Mouse (Mus musculus) embryo, embryonic 9.5 days (tissue): ENCODE results near the gene Aak1.
A peak's percentile ranks its signal among the peaks of the same experiment; 100 is the strongest.
"Not testable (repeated sequence)": the region's sequence is repeated elsewhere in the genome, so short reads cannot be mapped to it uniquely, and the experiment has no call there.

Experiments
- DNase-seq: peaks from one replicate; pipeline ENCODE4 v3.0.0-alpha.2; 2017; ENCODE audit errors: extremely low spot score

Gene Aak1

GRCm38 (mm10) chr6:87018874-87019273, 169.6 kb downstream of the Aak1 start:
- DNase-seq = no peak

DNA sequence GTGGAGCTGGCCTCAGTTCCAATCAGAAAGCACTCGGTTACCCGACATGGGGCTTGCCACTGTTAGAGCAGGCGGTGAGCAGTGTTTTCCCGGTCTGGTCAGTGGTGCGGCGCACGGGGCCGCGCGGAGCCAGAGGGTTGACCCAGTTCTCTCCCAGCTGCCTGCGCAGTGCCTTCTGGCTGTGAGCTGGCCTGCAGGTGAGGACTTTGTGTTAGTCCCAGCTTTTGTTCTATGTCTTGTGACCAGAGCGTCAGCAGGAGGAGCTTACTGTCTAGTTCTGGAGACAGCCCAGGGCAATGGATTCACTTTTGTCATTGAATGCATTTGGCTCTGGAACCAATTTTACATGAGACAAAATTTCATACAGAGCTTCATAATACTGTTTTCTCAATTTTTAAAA, 172.5 kb downstream of the Aak1 start:
- DNase-seq = no peak

- DNase-seq = no peak
These were observed 177.7 kb downstream of the Aak1 start for GRCm38 (mm10) chr6:87026980-87027379.

- no peak for DNase-seq
These were observed 179.6 kb downstream of the Aak1 start for GRCm38 (mm10) chr6:87028881-87029280.

DNA sequence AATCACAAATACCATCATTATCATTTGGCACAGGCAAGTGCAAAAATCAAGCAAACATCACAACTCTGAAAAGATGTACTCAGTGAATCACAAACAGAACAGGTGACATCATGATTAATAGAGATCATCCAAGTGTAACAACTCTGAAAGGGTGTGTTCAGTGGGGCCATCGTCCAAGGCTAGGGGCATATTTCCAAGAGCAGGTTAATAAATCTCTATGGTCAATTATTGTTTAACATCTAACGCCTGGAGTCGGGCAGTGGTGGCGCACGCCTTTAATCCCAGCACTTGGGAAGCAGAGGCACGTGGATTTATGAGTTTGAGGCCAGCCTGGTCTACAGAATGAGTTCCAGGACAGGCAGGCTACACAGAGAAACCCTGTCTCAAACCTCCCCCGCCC, 182.0 kb downstream of the Aak1 start:
- DNase-seq = not testable (repeated sequence)

- DNase-seq = no peak
These were observed 183.1 kb downstream of the Aak1 start for GRCm38 (mm10) chr6:87032401-87032800.

DNA sequence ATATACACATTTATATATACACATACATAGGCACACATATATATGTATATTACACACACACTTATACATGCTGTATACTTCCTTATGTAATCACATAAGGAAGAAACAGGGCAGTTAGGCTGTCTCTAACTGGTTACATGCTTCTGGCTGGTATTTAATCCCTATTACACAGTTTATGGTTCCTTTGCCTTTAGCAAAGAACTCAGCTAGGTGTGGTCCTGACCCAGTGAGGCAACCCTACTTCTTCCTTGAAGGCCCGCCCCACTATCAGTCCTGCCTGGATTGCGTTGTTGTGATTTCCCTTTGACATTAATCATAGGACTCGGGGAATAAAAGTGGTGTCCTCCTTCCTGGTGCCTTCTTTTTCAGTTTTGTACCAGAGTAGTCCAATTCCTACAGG, 185.1 kb downstream of the Aak1 start:
- DNase-seq = no peak

- no peak for DNase-seq
These were observed 188.7 kb downstream of the Aak1 start for GRCm38 (mm10) chr6:87037826-87038620.

DNA sequence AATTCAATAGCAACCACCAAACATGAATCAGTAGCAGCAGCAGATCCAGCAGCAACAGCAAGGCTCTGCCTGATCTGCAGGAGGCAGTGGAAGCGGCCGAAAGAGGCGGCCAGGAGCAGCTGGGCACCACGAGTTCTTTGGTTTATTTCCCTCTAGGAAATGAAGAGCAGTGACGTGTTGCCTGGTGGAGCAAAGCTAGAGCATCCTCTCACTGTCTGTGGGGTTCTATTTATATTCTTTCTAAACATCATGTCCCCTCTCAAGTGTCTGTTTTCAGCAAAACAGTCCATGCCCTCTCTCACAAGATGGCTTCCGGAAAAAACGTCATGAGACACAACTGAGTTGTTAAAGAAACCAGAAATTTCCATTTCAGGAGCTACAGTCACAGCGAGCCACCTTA, 189.8 kb downstream of the Aak1 start:
- no peak for DNase-seq

DNA sequence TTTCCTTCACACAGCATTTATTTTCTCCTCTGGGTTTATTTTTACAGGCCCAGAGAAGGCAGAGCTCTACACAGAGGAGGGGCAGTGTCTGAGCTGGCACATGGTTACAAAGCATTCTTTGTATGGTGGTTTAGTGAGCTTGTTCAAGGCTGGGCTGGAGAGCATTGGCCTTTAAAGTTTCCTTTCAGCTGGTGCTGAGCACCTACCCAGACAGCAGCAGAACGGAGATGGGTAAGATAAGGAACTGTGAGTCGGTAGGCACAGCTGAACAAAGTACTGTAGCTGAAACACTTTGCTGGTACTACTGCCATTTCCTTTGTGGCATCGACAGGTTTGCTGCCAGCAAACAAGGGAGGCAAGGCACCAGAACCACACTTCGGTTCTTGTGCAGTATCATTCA, 191.7 kb downstream of the Aak1 start:
- DNase-seq = no peak

GRCm38 (mm10) chr6:87041431-87041830, 192.1 kb downstream of the Aak1 start:
- DNase-seq = no peak

DNA sequence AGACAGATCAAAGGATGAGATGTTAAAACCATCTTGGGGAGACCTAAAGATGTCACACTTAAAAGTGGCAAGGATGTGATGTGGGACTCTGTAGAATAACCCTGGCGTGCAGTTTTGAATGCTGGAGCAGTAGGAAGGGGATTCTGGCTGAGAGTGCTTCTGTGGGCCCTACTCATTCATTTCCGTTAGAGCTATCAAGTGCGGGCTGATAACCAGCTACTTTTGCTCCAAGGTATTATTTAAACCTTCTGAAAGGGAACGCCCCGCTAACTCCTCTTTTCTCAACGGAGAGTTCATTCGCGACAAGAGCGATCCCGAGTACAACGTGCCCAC, 192.7 kb downstream of the Aak1 start:
- no peak for DNase-seq

DNA sequence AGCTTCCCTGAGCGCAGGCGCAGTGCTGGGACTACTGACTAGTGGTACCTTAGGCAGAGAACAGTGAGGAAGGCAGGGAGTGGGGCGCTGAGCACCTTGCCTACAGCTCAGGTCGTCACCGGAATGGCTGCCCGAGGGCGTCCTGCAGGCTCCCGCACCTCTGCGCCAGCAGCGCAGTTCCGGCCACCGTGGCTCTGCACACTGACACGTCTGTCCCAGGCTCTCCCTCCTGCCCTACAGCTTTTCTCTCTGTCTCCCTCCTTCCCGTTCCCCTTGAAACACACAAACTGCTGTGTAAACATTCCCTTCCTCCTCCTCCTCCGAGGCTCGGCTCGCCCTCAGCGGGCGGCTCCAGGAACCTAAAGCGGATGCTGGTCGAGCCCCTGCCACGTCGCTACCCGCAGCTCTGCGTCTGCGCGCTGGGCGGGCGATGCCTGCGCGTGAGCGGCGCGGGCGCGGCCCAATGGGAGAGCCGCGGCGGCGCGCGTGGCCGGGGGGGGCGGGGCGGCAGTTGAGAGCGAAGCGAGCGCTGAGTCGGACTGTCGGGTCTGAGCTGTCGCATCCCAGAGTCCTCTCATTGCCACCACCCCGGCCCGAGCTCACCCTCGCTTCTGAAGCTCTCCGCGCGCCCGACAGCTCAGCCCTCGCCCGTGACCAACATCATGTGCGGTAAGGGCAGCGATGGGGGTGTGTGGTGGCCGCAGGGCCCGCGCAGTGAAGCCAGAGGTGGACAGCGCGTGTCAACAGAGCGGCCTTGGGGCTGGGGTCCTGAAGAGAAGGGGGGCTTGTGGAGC, 193.2 kb downstream of the Aak1 start, which contains the start of gene Gfpt1:
Gene Gfpt1, plus strand, starts transcription at position 510 of the 794 bp plus-strand sequence.
- peak; percentile 94 for DNase-seq

- DNase-seq = no peak
These were observed 193.8 kb downstream of the Aak1 start for GRCm38 (mm10) chr6:87043131-87043516.

DNA sequence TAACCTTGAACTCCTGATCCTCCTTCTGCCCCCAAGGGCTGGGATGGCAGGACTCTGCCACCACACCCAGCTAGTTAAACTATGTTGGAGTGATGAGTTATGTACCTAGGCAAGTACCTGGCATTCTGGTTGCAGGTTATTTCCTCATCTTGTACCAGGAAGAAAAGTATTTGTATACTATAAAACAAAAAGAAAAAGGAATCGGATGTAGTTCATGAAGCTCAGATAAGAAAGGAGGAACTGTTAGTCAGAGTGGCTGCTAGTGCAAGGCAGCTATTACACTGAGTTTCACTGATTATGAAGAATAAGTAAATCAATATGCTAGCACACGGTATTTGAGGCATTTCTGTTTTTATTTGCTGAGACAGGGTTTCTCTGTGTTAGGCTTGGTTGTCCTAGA, 195.6 kb downstream of the Aak1 start:
- DNase-seq = no peak

DNA sequence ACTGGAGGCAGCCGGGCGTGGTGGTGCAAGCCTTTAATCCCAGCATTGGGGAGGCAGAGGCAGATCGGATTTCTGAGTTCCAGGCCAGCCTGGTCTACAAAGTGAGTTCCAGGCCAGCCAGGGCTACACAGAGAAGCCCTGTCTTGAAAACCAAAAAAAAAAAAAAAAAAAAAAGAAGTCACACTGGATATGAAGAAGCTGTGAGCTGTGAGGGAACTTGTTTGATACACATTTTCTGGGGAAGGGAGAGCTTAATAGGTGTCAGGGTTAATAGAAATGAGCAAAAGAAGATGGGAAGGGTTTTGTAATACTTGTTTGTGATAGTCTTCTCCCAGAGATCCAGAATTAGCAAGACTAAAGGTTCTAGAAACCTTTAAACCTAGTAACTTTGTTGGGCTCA, 196.2 kb downstream of the Aak1 start:
- no peak for DNase-seq

- DNase-seq = not testable (repeated sequence)
These were observed 199.4 kb downstream of the Aak1 start for GRCm38 (mm10) chr6:87048712-87049111.

- DNase-seq = no peak
These were observed 202.6 kb downstream of the Aak1 start for GRCm38 (mm10) chr6:87051886-87052425.
